Mouse (Mus musculus): ENCODE results near the gene Hes1.
"Not testable (repeated sequence)": the region's sequence is repeated elsewhere in the genome, so short reads cannot be mapped to it uniquely, and the experiment has no call there.

The Hes1 gene

GRCm38 (mm10) chr16:30073317-30073716 is 9.1 kb downstream of the Hes1 start:
- no peak for DNase-seq (ENCODE audit: low spot score)

DNA sequence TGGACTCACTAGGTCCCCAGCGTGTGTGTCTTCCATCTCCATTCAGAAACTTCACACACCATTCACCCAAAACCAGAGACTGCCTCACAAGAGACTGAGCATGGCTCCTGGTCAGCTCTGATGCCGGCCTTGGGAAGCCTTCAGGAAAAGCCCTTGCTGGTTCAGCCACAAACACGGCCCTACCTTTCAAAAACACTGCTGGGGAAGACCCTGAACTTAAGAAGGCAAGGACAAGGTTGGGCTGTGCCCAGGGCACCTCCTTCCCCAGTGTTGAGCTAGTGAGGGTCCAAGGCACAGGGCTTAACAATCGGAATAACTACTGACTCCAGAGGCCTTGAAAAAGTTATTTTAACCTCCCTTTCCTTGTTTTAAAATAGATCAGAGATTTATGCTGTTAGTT is 17.3 kb downstream of the Hes1 start:
- DNase-seq (ENCODE audit: low spot score): no peak

GRCm38 (mm10) chr16:30081980-30082379 is 17.8 kb downstream of the Hes1 start:
- DNase-seq (ENCODE audit: low spot score): no peak

GRCm38 (mm10) chr16:30082965-30083364 is 18.8 kb downstream of the Hes1 start:
- no peak for DNase-seq (ENCODE audit: low spot score)

GRCm38 (mm10) chr16:30083536-30083935 is 19.4 kb downstream of the Hes1 start:
- DNase-seq (ENCODE audit: low spot score): no peak

DNA sequence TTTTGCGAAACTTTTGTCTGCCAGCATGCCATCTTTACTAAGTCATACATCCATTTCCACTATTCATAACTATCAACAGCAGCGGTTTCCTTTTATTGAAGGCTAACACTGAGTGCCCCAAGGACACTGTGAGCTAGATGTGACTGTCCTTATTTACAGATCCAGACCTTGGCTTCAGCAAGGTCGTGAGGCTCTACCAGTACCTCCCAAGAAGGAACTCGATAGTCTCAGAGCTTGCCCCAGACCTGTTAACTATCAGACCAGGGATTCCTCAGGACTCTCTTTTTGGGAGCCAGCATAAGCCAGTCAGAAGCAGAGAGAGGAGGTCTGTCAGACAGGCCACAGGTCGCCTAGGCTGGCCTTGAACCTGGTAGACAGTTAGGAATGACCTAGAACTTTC is 24.5 kb downstream of the Hes1 start:
- no peak for DNase-seq (ENCODE audit: low spot score)

DNA sequence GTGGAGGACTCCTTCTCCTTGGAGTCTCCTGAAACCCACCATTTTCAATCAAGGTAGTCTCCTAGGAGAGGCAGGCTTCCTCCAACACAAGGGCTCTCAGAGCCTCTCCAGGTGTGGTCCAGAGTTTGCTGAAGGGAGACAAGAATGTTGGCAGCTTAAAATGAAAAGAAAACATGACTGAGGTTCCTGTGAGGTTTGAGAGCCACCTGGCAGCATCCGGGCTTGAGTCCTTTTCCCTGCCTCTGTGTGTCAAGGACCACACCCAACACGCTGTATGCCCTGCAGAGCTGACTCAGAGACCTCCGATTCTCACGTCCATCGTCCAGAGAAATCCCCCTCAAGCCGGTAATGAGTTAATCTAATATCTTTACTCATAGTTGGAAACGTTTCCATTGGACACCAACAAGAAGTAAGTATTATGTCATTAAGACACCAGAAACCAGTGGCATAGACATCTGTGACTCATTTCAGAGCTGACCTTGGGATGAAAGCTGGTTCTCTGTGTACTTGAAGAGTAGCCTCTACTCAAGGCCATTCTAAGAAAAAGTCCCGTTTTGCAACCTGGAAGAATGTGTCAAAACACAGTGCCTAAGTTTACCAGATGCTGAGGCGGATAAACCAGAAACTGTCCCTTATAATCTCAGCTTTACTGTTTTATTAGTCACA is 26.1 kb downstream of the Hes1 start:
- DNase-seq (ENCODE audit: low spot score): peak; percentile 6

DNA sequence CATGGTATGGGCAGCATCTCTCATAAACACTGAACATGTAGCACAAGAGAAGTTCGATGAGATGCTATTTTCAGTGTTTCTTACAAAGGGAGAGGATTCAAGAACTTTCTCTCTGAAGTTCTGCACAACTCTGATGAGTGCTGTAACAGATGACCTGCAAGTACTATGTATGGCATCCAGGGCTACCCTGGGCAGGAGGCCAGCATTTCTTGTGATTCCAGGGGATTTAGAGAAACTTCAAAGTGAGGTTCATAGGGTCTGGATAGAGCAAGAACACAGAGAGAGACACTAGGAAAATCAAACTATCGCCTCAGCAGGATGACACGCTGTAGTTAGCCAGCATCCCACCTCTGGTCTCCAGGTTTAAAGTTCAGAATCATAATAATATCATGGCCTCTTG is 31.9 kb downstream of the Hes1 start:
- no peak for DNase-seq (ENCODE audit: low spot score)

DNA sequence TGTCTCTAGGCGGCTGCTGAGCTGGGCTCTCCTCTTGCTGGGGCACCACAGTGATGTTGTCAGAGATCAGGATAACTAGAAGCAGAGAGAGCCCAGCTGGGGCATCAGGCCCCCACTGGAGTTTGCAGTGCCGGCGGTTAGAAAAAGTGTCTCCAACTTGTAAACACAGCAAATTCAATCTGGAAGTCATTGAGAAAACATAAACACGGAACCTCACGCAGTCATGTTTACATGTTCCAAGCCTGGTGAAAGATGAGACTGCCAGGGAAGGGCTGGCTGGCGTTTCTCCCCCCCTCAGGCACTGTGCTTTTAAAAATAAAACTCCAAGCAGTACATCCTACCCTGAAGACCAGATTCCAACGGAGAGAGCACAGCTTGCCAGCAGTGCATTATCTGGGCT is 32.3 kb downstream of the Hes1 start:
- DNase-seq (ENCODE audit: low spot score): no peak

- DNase-seq (ENCODE audit: low spot score): no peak
Measured at GRCm38 (mm10) chr16:30099124-30099523, 34.9 kb downstream of the Hes1 start.

GRCm38 (mm10) chr16:30102149-30102915 is 38.1 kb downstream of the Hes1 start:
- DNase-seq (ENCODE audit: low spot score): peak; percentile 67

- DNase-seq (ENCODE audit: low spot score): peak; percentile 6
Measured at GRCm38 (mm10) chr16:30102982-30103381, 38.8 kb downstream of the Hes1 start.

DNA sequence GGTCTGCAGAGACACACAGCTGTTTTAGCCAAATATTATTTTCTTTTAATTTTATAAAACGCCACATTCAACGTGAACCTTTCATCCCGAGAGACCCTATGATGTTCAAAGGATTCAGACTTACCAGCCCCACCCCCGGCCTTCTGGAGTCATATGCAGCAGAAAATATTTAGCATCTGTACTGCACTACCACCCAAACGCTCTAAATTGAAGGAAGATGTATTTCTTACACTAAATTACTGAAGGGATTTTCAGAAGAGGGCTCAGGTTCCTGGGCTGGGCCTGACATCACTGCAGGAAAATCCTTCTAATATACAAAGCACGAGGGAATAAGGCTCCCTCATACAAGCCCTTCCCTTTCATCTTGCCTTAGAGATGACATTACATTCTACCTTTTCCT is 39.3 kb downstream of the Hes1 start:
- DNase-seq (ENCODE audit: low spot score): no peak

DNA sequence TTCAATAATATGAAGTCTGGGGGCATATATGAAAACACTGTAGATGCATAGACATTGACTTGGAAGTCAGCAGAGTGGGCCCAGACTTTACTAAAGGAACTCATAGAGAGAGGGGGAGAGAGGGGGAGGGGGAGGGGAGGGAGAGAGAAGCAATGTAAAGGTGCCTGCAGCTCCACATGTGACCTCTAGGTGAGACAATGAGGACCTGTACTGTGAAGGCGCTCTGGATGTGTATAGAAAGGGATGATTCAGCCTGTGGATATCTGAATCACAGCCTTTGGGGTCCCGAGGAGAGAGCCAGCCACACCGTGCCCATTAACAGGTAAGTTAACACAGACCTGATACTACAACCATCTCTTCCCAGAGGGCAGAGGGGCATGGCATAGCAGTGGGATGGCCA is 40.2 kb downstream of the Hes1 start:
- DNase-seq (ENCODE audit: low spot score): no peak

- no peak for DNase-seq (ENCODE audit: low spot score)
Measured at GRCm38 (mm10) chr16:30105476-30105875, 41.3 kb downstream of the Hes1 start.

GRCm38 (mm10) chr16:30108167-30108566 is 44.0 kb downstream of the Hes1 start:
- not testable (repeated sequence) for DNase-seq (ENCODE audit: low spot score)

DNA sequence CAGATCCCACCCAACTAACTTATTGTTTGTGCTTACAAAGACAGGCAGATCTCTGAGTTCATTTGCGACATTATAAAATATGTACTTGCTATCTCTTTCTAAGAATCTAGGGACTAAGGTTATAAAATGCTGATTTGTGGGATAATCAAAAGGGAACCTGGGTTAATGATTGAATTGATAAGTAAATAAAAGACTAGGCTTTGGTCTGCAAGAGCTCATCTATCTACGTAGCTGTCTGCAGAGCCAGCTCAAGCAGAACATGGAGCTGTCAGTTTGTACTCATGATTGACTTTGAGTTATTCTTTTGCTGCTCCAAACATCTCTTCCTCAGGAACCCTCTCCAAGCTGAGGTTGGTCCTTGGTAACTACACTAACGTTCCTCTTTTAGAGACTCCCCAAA is 46.3 kb downstream of the Hes1 start:
- no peak for DNase-seq (ENCODE audit: low spot score)

DNA sequence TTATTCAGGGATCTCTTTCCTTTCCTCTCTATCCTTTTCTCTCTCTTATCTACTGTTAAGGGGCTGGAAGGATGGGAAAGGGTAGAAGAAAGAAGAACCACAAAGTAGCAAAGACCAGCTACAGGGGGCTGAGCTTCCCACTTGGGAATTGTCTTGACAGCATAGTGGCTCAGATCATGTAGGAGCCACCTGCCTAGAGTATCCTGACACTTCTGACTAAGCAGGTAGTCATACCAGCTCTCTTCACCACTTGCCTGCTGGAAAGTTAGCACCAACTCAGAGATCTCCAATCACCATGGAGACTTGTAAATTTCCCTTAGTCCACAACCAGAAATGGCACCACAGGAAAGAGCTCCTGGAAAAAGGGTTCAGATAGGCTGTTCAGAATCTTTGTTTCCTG is 46.9 kb downstream of the Hes1 start:
- DNase-seq (ENCODE audit: low spot score): no peak

GRCm38 (mm10) chr16:30111566-30111965 is 47.4 kb downstream of the Hes1 start:
- DNase-seq (ENCODE audit: low spot score): no peak

DNA sequence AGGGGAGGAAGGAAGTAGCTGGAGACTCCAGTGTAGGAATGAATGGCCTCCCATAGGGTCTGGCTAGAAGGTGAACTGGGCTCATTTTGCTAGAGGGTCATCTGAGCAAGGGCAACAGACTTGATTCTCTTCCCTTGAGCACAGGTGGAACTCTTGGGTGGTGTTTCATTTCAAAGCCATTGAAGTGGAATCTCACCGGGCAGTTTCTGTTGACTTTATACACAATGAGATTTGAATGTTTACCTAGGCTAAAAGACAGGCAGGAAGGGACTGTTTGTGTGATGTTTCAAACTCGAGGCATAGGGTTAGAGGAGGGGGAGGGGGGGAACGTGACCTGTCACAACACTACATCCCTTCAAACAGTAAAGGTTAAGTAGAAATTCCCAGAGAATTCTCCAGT is 49.0 kb downstream of the Hes1 start:
- DNase-seq (ENCODE audit: low spot score): no peak

DNA sequence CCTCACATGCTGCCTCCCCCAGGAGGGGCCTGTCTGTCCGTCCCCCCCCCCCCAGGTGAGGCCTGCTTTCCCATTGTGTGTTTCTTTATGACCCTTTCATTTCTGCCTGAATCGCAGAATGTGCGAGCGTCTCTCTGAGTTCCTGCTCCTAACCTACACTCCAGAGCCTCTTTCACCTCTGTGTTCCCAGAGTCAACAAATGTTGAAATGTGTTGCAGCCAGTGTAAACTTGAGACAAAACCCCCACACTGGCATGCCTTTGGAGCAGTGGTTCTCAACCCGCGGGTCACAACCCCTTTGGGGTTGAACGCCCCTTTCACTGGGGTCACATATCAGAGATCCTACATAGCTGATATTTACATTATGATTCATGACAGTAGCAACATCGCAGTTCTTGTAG is 49.6 kb downstream of the Hes1 start:
- no peak for DNase-seq (ENCODE audit: low spot score)

DNA sequence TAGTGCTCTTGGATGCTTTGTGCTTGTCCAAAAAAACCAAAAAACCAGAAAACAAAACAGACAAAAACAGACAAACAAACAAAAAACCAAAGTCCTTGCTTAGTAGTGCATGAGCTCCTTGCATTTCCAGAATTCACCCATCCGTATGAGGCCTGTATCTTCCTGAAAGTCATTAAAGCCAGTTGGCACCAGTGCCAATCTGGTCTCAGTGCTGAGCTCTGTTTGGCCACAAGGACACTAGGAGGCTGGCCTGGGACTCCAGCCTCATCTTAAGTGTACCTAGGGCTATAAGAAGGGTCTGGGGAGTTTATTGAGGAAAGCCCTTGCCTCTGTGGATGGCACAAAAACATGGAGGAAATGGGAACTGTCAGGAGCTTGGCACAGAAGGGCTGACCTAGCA is 50.3 kb downstream of the Hes1 start:
- DNase-seq (ENCODE audit: low spot score): no peak

Data from MN1 (cell line).